Mouse (Mus musculus): Measurements from ENCODE around the gene Zfp319.

- TF ChIP-seq SRF (IDR thresholded peaks at IDR 0.05; ENCODE audit: control insufficient read depth, insufficient read length, low read depth), result no peak
- TF ChIP-seq POLR2A (IDR thresholded peaks at IDR 0.05; ENCODE audit: insufficient read length, low read depth), result no peak
- no peak for TF ChIP-seq TCF3 (IDR thresholded peaks at IDR 0.05; ENCODE audit: insufficient read length, low read depth)
- no peak for TF ChIP-seq POLR2AphosphoS2 (IDR thresholded peaks at IDR 0.05; ENCODE audit: insufficient read length, low read depth)
- TF ChIP-seq TCF12 (IDR thresholded peaks at IDR 0.05; ENCODE audit: insufficient read depth, poor library complexity, severe bottlenecking), result no peak
These were observed 32.1 kb upstream of the Zfp319 start for GRCm38 (mm10) chr8:95363849-95364248.

Data from myocyte (in vitro differentiated cells).